Mouse (Mus musculus) neural tube, embryonic 13.5 days (tissue): Measurements from ENCODE around the gene Kcnt1. TPM values are rescaled to one million over a fixed set of nuclear protein-coding genes. Genes with fewer than 3 reads are reported as not detected.

Experiments
- ATAC-seq: fragments of 200-750 bp; cut with Nextera tagmentation; 2 replicates; pipeline ENCODE4 v1.8.0; 2017; ENCODE audit warnings: low read depth, mild to moderate bottlenecking, moderate TSS enrichment, moderate library complexity
- H3K27ac ChIP-seq: fragments of 300-500 bp; sonication (generic); replicated peaks from 2 replicates; pipeline ENCODE4 v1.5.1; 2015; ENCODE audit warnings: moderate library complexity, mild to moderate bottlenecking, inconsistent platforms
- H3K27me3 ChIP-seq: fragments of 300-500 bp; sonication (generic); 2 replicates; pipeline ENCODE4 v1.6.1; 2015; ENCODE audit warnings: mild to moderate bottlenecking, inconsistent platforms
- H3K36me3 ChIP-seq: fragments of 300-500 bp; sonication (generic); 2 replicates; pipeline ENCODE4 v1.6.1; 2015; ENCODE audit warnings: mild to moderate bottlenecking, inconsistent platforms
- H3K4me1 ChIP-seq: fragments of 300-500 bp; sonication (generic); replicated peaks from 2 replicates; pipeline ENCODE4 v1.6.1; 2015; ENCODE audit warnings: inconsistent platforms
- H3K4me2 ChIP-seq: fragments of 300-500 bp; sonication (generic); 2 replicates; pipeline ENCODE4 v1.6.1; 2015; ENCODE audit warnings: inconsistent platforms, mild to moderate bottlenecking, moderate library complexity
- H3K4me3 ChIP-seq: fragments of 300-500 bp; sonication (generic); 2 replicates; pipeline ENCODE4 v1.5.1; 2015; ENCODE audit warnings: mild to moderate bottlenecking, inconsistent platforms
- H3K9ac ChIP-seq: fragments of 300-500 bp; sonication (generic); 2 replicates; pipeline ENCODE4 v1.6.1; 2015; ENCODE audit warnings: moderate library complexity, mild to moderate bottlenecking, inconsistent platforms
- H3K9me3 ChIP-seq: fragments of 300-500 bp; sonication (generic); 2 replicates; pipeline ENCODE4 v1.6.1; 2016; ENCODE audit warnings: inconsistent platforms
- WGBS: fragments of 180-500 bp; shearing (Covaris S2); methylation state at CpG from one replicate; pipeline ENCODE4 v1.1.7; 2015; 5-methylcytosine and 5-hydroxymethylcytosine counted together
- polyA plus RNA-seq: library from polyadenylated mRNA; unstranded; fragments of >200 nt; fragmentation: Nextera tagmentation; extraction: Ambion mirVana; gene quantifications from 2 replicates; pipeline ENCODE4 v1.2.1, GENCODE M21; 2015

The Kcnt1 gene
- polyA plus RNA-seq, 1 experiment from 2014 or later: 11.3 TPM

GRCm38 (mm10) chr2:25923799-25924198 lies 60.3 kb downstream of the Kcnt1 start:
- H3K4me3 ChIP-seq: no peak overlapping the region
- no peak overlapping the region for H3K27ac ChIP-seq
- WGBS: 73% methylated on average over 2 of the region's 2 CpGs
- H3K9me3 ChIP-seq: no peaks in the 10 kb centered on the region
- H3K9ac ChIP-seq: no peak overlapping the region
- H3K4me2 ChIP-seq: no peak overlapping the region
- no peak for ATAC-seq
- H3K36me3 ChIP-seq: peaks cover 60% of the 10 kb centered on the region
- peaks cover 9% of the 10 kb centered on the region; the same call in 1 of the 2 replicates for H3K4me1 ChIP-seq
- no peaks in the 10 kb centered on the region for H3K27me3 ChIP-seq

GRCm38 (mm10) chr2:25924934-25925333 lies 61.4 kb downstream of the Kcnt1 start:
- ATAC-seq: no peak
- no peak overlapping the region for H3K4me3 ChIP-seq
- H3K4me2 ChIP-seq: no peak overlapping the region
- peaks cover 69% of the 10 kb centered on the region for H3K36me3 ChIP-seq
- no peaks in the 10 kb centered on the region for H3K27me3 ChIP-seq
- peaks cover 5% of the 10 kb centered on the region; the same call in 1 of the 2 replicates for H3K4me1 ChIP-seq
- no peak overlapping the region for H3K9ac ChIP-seq
- no peak overlapping the region for H3K27ac ChIP-seq
- no peaks in the 10 kb centered on the region for H3K9me3 ChIP-seq
- 91% methylated on average over 4 of the region's 4 CpGs for WGBS

- Histone ChIP-seq H3K4me1 (no peaks in the 10 kb centered on the region), H3K9ac (no peak overlapping the region), H3K27ac (no peak overlapping the region), H3K9me3 (no peaks in the 10 kb centered on the region), H3K36me3 (peaks cover 87% of the 10 kb centered on the region), H3K27me3 (no peaks in the 10 kb centered on the region), H3K4me3 (no peak overlapping the region), H3K4me2 (no peak overlapping the region)
- ATAC-seq: no peak
- WGBS: 95% methylated on average over 7 of the region's 7 CpGs
Observed at GRCm38 (mm10) chr2:25927821-25928220, 64.3 kb downstream of the Kcnt1 start.

GRCm38 (mm10) chr2:25931249-25931859 lies 67.8 kb downstream of the Kcnt1 start:
- H3K9me3 ChIP-seq: no peaks in the 10 kb centered on the region
- no peaks in the 10 kb centered on the region for H3K27me3 ChIP-seq
- H3K9ac ChIP-seq: no peak overlapping the region
- no peak; the same call in 1 of the 2 replicates for ATAC-seq
- peaks cover 95% of the 10 kb centered on the region for H3K36me3 ChIP-seq
- no peaks in the 10 kb centered on the region for H3K4me1 ChIP-seq
- 84% methylated on average over 6 of the region's 6 CpGs for WGBS
- no peak overlapping the region for H3K4me3 ChIP-seq
- no peak overlapping the region for H3K27ac ChIP-seq
- H3K4me2 ChIP-seq: no peak overlapping the region

- H3K4me2 ChIP-seq: no peak overlapping the region
- no peaks in the 10 kb centered on the region for H3K9me3 ChIP-seq
- H3K27ac ChIP-seq: no peak overlapping the region
- peaks cover 100% of the 10 kb centered on the region for H3K36me3 ChIP-seq
- H3K9ac ChIP-seq: no peak overlapping the region
- H3K27me3 ChIP-seq: no peaks in the 10 kb centered on the region
- H3K4me1 ChIP-seq: no peaks in the 10 kb centered on the region
- 85% methylated on average over 6 of the region's 6 CpGs for WGBS
- no peak for ATAC-seq
- H3K4me3 ChIP-seq: no peak overlapping the region
Observed at GRCm38 (mm10) chr2:25940503-25940902, 77.0 kb downstream of the Kcnt1 start.

- Histone ChIP-seq H3K27ac (no peak overlapping the region), H3K36me3 (peaks cover 81% of the 10 kb centered on the region), H3K9me3 (no peaks in the 10 kb centered on the region), H3K27me3 (no peaks in the 10 kb centered on the region), H3K9ac (no peak overlapping the region), H3K4me3 (no peak overlapping the region), H3K4me2 (no peak overlapping the region), H3K4me1 (no peaks in the 10 kb centered on the region)
- ATAC-seq: no peak
- 77% methylated on average over 2 of the region's 2 CpGs for WGBS
Observed at GRCm38 (mm10) chr2:25943822-25944221, 80.3 kb downstream of the Kcnt1 start.

- 82% methylated on average over 3 of the region's 3 CpGs for WGBS
- ATAC-seq: no peak
- H3K9ac ChIP-seq: no peak overlapping the region
- no peaks in the 10 kb centered on the region for H3K9me3 ChIP-seq
- peaks cover 77% of the 10 kb centered on the region for H3K36me3 ChIP-seq
- H3K4me1 ChIP-seq: no peaks in the 10 kb centered on the region
- H3K4me2 ChIP-seq: no peak overlapping the region
- H3K4me3 ChIP-seq: no peak overlapping the region
- no peak overlapping the region for H3K27ac ChIP-seq
- H3K27me3 ChIP-seq: no peaks in the 10 kb centered on the region
Observed at GRCm38 (mm10) chr2:25947950-25948349, 84.4 kb downstream of the Kcnt1 start.

- H3K9me3 ChIP-seq: no peaks in the 10 kb centered on the region
- no peak overlapping the region for H3K9ac ChIP-seq
- H3K36me3 ChIP-seq: peaks cover 74% of the 10 kb centered on the region
- no peaks in the 10 kb centered on the region for H3K27me3 ChIP-seq
- no peak overlapping the region for H3K4me2 ChIP-seq
- H3K4me3 ChIP-seq: no peak overlapping the region
- 90% methylated on average over 3 of the region's 3 CpGs for WGBS
- no peaks in the 10 kb centered on the region for H3K4me1 ChIP-seq
- no peak overlapping the region for H3K27ac ChIP-seq
- ATAC-seq: no peak
Observed at GRCm38 (mm10) chr2:25949291-25949690, 85.8 kb downstream of the Kcnt1 start.

Other genes with a start within 250 kb of the Kcnt1 start
- gene Ccdc183, start 246.1 kb upstream of the Kcnt1 start, polyA plus RNA-seq: 0.12 and 0.17 TPM in 2 replicates
- 37.7 and 41.2 TPM in 2 replicates for gene Tmem141, start 241.7 kb upstream of the Kcnt1 start, polyA plus RNA-seq
- 2.7 and 3.1 TPM in 2 replicates for gene Fcna, start 235.7 kb upstream of the Kcnt1 start, polyA plus RNA-seq
- gene Lcn8, start 210.6 kb upstream of the Kcnt1 start, polyA plus RNA-seq: not detected in 2 replicates
- not detected in 2 replicates for gene Lcn5, start 205.8 kb upstream of the Kcnt1 start, polyA plus RNA-seq
- gene Lcn6, start 186.9 kb upstream of the Kcnt1 start, polyA plus RNA-seq: not detected in 2 replicates
- gene Lcn10, start 181.0 kb upstream of the Kcnt1 start, polyA plus RNA-seq: not detected in 2 replicates
- not detected in 2 replicates for gene Obp2a, start 163.7 kb upstream of the Kcnt1 start, polyA plus RNA-seq
- gene Bmyc, start 157.0 kb upstream of the Kcnt1 start, polyA plus RNA-seq: 113 and 121 TPM in 2 replicates
- gene Obp2b, start 126.7 kb upstream of the Kcnt1 start, polyA plus RNA-seq: not detected in 2 replicates
- not detected in 2 replicates for gene Lcn3, start 98.2 kb upstream of the Kcnt1 start, polyA plus RNA-seq
- gene Lcn11, start 86.7 kb upstream of the Kcnt1 start, polyA plus RNA-seq: not detected in 2 replicates
- not detected in 2 replicates for gene Gm13539, start 81.5 kb upstream of the Kcnt1 start, polyA plus RNA-seq
- not detected in 2 replicates for gene Glt6d1, start 47.9 kb upstream of the Kcnt1 start, polyA plus RNA-seq
- not detected in 2 replicates for gene Lcn9, start 40.6 kb upstream of the Kcnt1 start, polyA plus RNA-seq
- gene Sohlh1, start 16.5 kb upstream of the Kcnt1 start, polyA plus RNA-seq: not detected in 2 replicates
- gene Camsap1, start 119.5 kb downstream of the Kcnt1 start, polyA plus RNA-seq: 55.6 and 61.4 TPM in 2 replicates
- gene Ubac1, start 158.0 kb downstream of the Kcnt1 start, polyA plus RNA-seq: 116 and 124 TPM in 2 replicates